Mouse (Mus musculus) CD4-positive, CD25-positive, alpha-beta regulatory T cell (primary cell): ENCODE measurements around the gene Chil6. TPM values are rescaled to one million over a fixed set of nuclear protein-coding genes. Genes with fewer than 3 reads are reported as not detected.

Source experiments
- polyA plus RNA-seq: library from polyadenylated mRNA; unstranded; fragments of 100-300 nt; shearing (Covaris generic); gene quantifications from one replicate; pipeline ENCODE4 v1.2.1, GENCODE M21; 2017

Chil6 gene
- polyA plus RNA-seq = 0.31 TPM

DNA sequence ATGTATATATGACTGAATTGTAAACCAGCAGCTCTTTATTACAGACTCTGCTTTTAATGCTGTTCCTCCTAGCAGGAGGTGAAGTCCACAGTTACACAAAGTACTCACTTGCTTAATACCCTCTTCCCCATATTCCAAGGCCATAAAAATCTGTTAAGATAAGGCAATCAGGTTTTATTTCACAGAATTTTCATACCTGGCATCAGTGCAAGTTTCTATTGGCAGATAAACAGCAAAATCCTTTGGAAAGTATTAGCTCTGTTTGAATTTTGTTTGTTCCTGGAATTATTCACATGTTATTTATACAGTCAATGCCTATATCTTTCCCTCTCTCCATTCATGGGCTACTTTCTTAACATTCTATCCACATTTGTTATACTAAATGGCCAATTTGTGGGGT lies at the start of gene Chil6:
Chil6 (minus strand) TSS at position 101 of the 400 bp plus-strand sequence.

Other genes starting within 250 kb of the Chil6 start
- gene Chil3, start 238.6 kb downstream of the Chil6 start, polyA plus RNA-seq = not detected
- not detected for gene Chil4, start 186.7 kb downstream of the Chil6 start, polyA plus RNA-seq
- 159 TPM for gene Dennd2d, start 76.2 kb upstream of the Chil6 start, polyA plus RNA-seq
- gene Dram2, start 141.6 kb upstream of the Chil6 start, polyA plus RNA-seq = 45.9 TPM
- gene Cept1, start 141.6 kb upstream of the Chil6 start, polyA plus RNA-seq = 100 TPM